Mouse (Mus musculus) liver, postnatal 0 days (tissue): ENCODE data around the gene Orc1. TPM values are rescaled to one million over a fixed set of nuclear protein-coding genes. Genes with fewer than 3 reads are reported as not detected.

Experiments
- ATAC-seq: fragments of 200-750 bp; cut with Nextera tagmentation; 2 replicates; pipeline ENCODE4 v1.8.0; 2017; ENCODE audit warnings: mild to moderate bottlenecking, moderate library complexity
- DNase-seq: peaks from one replicate; pipeline ENCODE4 v3.0.0-alpha.2; 2016
- H3K27ac ChIP-seq: fragments of 300-500 bp; sonication (generic); 2 replicates; pipeline ENCODE4 v1.5.1; 2014; ENCODE audit warnings: antibody characterized with exemption, moderate library complexity, mild to moderate bottlenecking, low read depth
- H3K27me3 ChIP-seq: fragments of 300-500 bp; sonication (generic); 2 replicates; pipeline ENCODE4 v1.6.1; 2014; ENCODE audit warnings: low read length, control low read depth, mixed read lengths; ENCODE audit not compliant: insufficient read depth
- H3K36me3 ChIP-seq: fragments of 300-500 bp; sonication (generic); replicated peaks from 2 replicates; pipeline ENCODE4 v1.6.1; 2014; ENCODE audit warnings: mild to moderate bottlenecking, control low read depth, low read length, moderate library complexity, mixed read lengths; ENCODE audit not compliant: insufficient read depth
- H3K4me1 ChIP-seq: fragments of 300-500 bp; sonication (generic); 2 replicates; pipeline ENCODE4 v1.6.1; 2014; ENCODE audit warnings: antibody characterized with exemption, mild to moderate bottlenecking, control low read depth; ENCODE audit not compliant: insufficient read depth
- H3K4me2 ChIP-seq: fragments of 300-500 bp; sonication (generic); 2 replicates; pipeline ENCODE4 v1.6.1; 2014; ENCODE audit warnings: low read depth, mild to moderate bottlenecking, low read length, moderate library complexity, mixed read lengths
- H3K4me3 ChIP-seq: fragments of 300-500 bp; sonication (generic); 2 replicates; pipeline ENCODE4 v1.5.1; 2014; ENCODE audit warnings: low read depth, low read length
- H3K9ac ChIP-seq: fragments of 300-500 bp; sonication (generic); replicated peaks from 2 replicates; pipeline ENCODE4 v1.6.1; 2014; ENCODE audit warnings: mild to moderate bottlenecking, moderate library complexity
- H3K9me3 ChIP-seq: fragments of 300-500 bp; sonication (generic); 2 replicates; pipeline ENCODE4 v1.6.1; 2016; ENCODE audit warnings: mild to moderate bottlenecking, control low read depth, low read length, mixed read lengths
- CTCF ChIP-seq: sonication (generic); IDR thresholded peaks from 2 replicates; pipeline ENCODE4 v1.5.1; 2016; ENCODE audit warnings: antibody characterized with exemption, low read depth
- EP300 ChIP-seq: IDR thresholded peaks from 2 replicates; pipeline ENCODE4 v1.6.1; 2016; ENCODE audit warnings: antibody characterized with exemption, low read depth, mild to moderate bottlenecking
- WGBS: fragments of 180-500 bp; shearing (Covaris S2); extraction: QIAGEN DNeasy Blood & Tissue Kit; methylation state at CpG from one replicate; pipeline ENCODE4 v1.1.7; 2014; ENCODE audit not compliant: insufficient replicate concordance; 5-methylcytosine and 5-hydroxymethylcytosine counted together
- polyA plus RNA-seq: library from polyadenylated mRNA; unstranded; fragments of >200 nt; fragmentation: Nextera tagmentation; extraction: Ambion mirVana; gene quantifications from 2 replicates; pipeline ENCODE4 v1.2.1, GENCODE M21; 2015

Gene Orc1
- polyA plus RNA-seq, 1 experiment from 2014 or later = 8.2 TPM

- Histone ChIP-seq H3K9me3 (no peaks in the 10 kb centered on the region), H3K4me3 (no peak overlapping the region), H3K36me3 (peaks cover 35% of the 10 kb centered on the region), H3K27ac (no peak overlapping the region), H3K9ac (no peak overlapping the region), H3K4me2 (no peak overlapping the region), H3K27me3 (no peaks in the 10 kb centered on the region), H3K4me1 (no peaks in the 10 kb centered on the region)
- DNase-seq (no peak), ATAC-seq (no peak)
- 97% methylated on average over 1 of the region's 1 CpGs for WGBS
- TF ChIP-seq EP300 = no peak
- TF ChIP-seq CTCF = no peak
Observed at GRCm38 (mm10) chr4:108595785-108596184, 16.6 kb downstream of the Orc1 start.

GRCm38 (mm10) chr4:108598306-108598705, 19.1 kb downstream of the Orc1 start:
- Histone ChIP-seq H3K4me3 (no peak overlapping the region), H3K27me3 (no peaks in the 10 kb centered on the region), H3K36me3 (peaks cover 36% of the 10 kb centered on the region), H3K27ac (no peak overlapping the region), H3K9me3 (no peaks in the 10 kb centered on the region), H3K9ac (no peak overlapping the region), H3K4me1 (no peaks in the 10 kb centered on the region), H3K4me2 (no peak overlapping the region)
- DNase-seq (no peak), ATAC-seq (no peak)
- no peak for TF ChIP-seq EP300
- TF ChIP-seq CTCF = no peak
- WGBS = 83% methylated on average over 4 of the region's 4 CpGs

GRCm38 (mm10) chr4:108601870-108602269, 22.6 kb downstream of the Orc1 start:
- Histone ChIP-seq H3K4me2 (no peak overlapping the region), H3K9me3 (no peaks in the 10 kb centered on the region), H3K36me3 (peaks cover 50% of the 10 kb centered on the region), H3K4me3 (no peak overlapping the region), H3K27ac (no peak overlapping the region), H3K9ac (no peak overlapping the region), H3K4me1 (no peaks in the 10 kb centered on the region), H3K27me3 (no peaks in the 10 kb centered on the region)
- TF ChIP-seq EP300 (no peak), CTCF (no peak)
- ATAC-seq = no peak
- 95% methylated on average over 7 of the region's 7 CpGs for WGBS
- DNase-seq = no peak

- no peak for ATAC-seq
Observed at GRCm38 (mm10) chr4:108608651-108609050, 29.4 kb downstream of the Orc1 start.

GRCm38 (mm10) chr4:108610935-108611334, 31.7 kb downstream of the Orc1 start:
- TF ChIP-seq EP300 = no peak
- no peak for TF ChIP-seq CTCF
- H3K9me3 ChIP-seq = no peaks in the 10 kb centered on the region
- no peak overlapping the region for H3K4me2 ChIP-seq
- no peak overlapping the region for H3K4me3 ChIP-seq
- H3K27me3 ChIP-seq = no peaks in the 10 kb centered on the region
- no peak for DNase-seq
- WGBS = 85% methylated on average over 5 of the region's 5 CpGs
- ATAC-seq = no peak
- no peaks in the 10 kb centered on the region for H3K4me1 ChIP-seq
- peaks cover 18% of the 10 kb centered on the region; the same call in 1 of the 2 replicates for H3K36me3 ChIP-seq
- no peak overlapping the region for H3K27ac ChIP-seq
- H3K9ac ChIP-seq = no peak overlapping the region

More at GRCm38 (mm10) chr4:108608651-108609050, 29.4 kb downstream of the Orc1 start:
- Histone ChIP-seq H3K4me3 (no peak overlapping the region), H3K4me2 (no peak overlapping the region), H3K27ac (no peak overlapping the region), H3K36me3 (peaks cover 33% of the 10 kb centered on the region), H3K4me1 (no peaks in the 10 kb centered on the region), H3K9ac (no peak overlapping the region), H3K27me3 (no peaks in the 10 kb centered on the region), H3K9me3 (no peaks in the 10 kb centered on the region)
- 92% methylated on average over 3 of the region's 3 CpGs for WGBS
- TF ChIP-seq EP300 = no peak
- TF ChIP-seq CTCF = no peak
- DNase-seq = no peak

- no peak overlapping the region for H3K4me3 ChIP-seq
- H3K4me2 ChIP-seq = no peak overlapping the region
- DNase-seq (no peak), ATAC-seq (no peak)
- 0 out of 2 replicates have a peak, but pooled peaks cover 6% of the 10 kb centered on the region for H3K36me3 ChIP-seq
- peaks cover 15% of the 10 kb centered on the region for H3K4me1 ChIP-seq
- H3K27me3 ChIP-seq = no peaks in the 10 kb centered on the region
- no peak overlapping the region for H3K27ac ChIP-seq
- no peak overlapping the region for H3K9ac ChIP-seq
- 76% methylated on average over 4 of the region's 4 CpGs for WGBS
- no peaks in the 10 kb centered on the region for H3K9me3 ChIP-seq
- TF ChIP-seq CTCF (no peak), EP300 (no peak)
Observed at GRCm38 (mm10) chr4:108618586-108618985, 39.4 kb downstream of the Orc1 start.

GRCm38 (mm10) chr4:108619165-108619564, 39.9 kb downstream of the Orc1 start:
- no peak for TF ChIP-seq CTCF
- TF ChIP-seq EP300 = no peak
- no peaks in the 10 kb centered on the region for H3K9me3 ChIP-seq
- no peaks in the 10 kb centered on the region for H3K27me3 ChIP-seq
- DNase-seq (no peak), ATAC-seq (0 out of 2 replicates have a peak, but pooled peaks have one; percentile 1)
- peaks cover 5% of the 10 kb centered on the region; the same call in 1 of the 2 replicates for H3K36me3 ChIP-seq
- peaks cover 15% of the 10 kb centered on the region for H3K4me1 ChIP-seq
- H3K4me2 ChIP-seq = peak overlapping the region; percentile 94
- 6% methylated on average over 10 of the region's 10 CpGs for WGBS
- H3K9ac ChIP-seq = peak overlapping the region; percentile 90
- peak overlapping the region; percentile 84 for H3K4me3 ChIP-seq
- peak overlapping the region; percentile 85 for H3K27ac ChIP-seq
